Mouse (Mus musculus) left cerebral cortex, adult 2 months (tissue): Measurements from ENCODE around the gene Ptprf. TPM values are rescaled to one million over a fixed set of nuclear protein-coding genes. Genes with fewer than 3 reads are reported as not detected.

ENCODE experiments used
- DNase-seq, 2 experiments: peaks; one replicate each; pipeline ENCODE4 v3.0.0; 2021 to 2022; ENCODE audit warnings: low spot score in 2 of 2, mixed read lengths in 1 of 2; ENCODE audit errors: extremely low spot score in 1 of 2
- H3K27ac ChIP-seq: fragments of 200-600 bp; 2 replicates; pipeline ENCODE4 v1.8.1; 2022
- H3K4me3 ChIP-seq: fragments of 200-600 bp; 2 replicates; pipeline ENCODE4 v1.8.1; 2022
- CTCF ChIP-seq: fragments of 200-600 bp; IDR thresholded peaks from 2 replicates; pipeline ENCODE4 v1.8.1; 2022; ENCODE audit warnings: antibody characterized with exemption, mild to moderate bottlenecking, moderate library complexity
- intact Hi-C: fragments of 180-260 bp; cut with DNase I; formaldehyde crosslinking; loops from one replicate; pipeline ENCODE4 v1.15.1; 2025
- total RNA-seq, 2 experiments: library from RNA; stranded (reverse); gene quantifications; 2 replicates each; pipeline ENCODE4 v1.2.3; 2021

The Ptprf gene
- total RNA-seq, 2 experiments from 2014 or later = 118 to 119 TPM

DNA sequence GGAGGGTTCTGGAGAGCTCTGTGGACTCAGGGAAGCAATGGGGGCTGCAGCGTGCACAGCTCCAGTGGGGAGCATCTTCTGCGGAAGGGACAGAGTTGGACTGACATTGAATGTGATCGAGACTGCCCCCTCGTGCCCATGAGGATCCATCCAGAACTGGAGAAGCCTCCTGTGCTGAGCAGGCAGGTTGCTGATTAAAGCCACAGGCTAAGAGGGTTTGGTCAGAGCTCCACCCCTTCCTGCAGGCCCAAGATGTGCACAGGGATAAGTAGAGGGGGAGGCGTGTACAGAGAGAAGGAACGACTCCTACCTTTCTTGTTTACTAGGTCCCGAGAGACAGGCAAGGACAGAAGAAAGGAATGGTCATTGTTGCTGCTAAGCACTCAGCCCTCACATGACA is 69.9 kb downstream of the Ptprf start:
- Histone ChIP-seq H3K27ac (no peak overlapping the region), H3K4me3 (no peak overlapping the region)
- no peak for DNase-seq
- intact Hi-C loops = no loop called here
- TF ChIP-seq CTCF = no peak

DNA sequence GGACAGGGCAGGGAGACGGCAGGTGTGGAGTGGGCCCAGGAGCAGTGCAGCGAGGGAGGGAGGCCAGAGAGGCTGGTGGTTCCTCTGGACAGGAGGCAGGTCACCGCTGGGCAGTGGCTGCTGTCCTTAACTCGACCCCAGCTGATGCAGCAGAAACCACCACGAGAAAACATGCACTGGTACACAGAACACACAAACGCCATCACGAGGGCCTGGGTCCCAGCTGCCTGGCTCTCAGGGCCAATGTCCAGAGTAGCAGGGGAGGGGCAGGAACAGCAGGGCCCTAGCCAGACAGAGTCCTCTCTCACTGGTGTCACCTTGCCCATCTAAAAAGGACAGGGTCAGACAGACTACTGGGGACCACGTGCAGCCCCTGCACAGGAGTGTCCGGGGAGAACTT is 70.4 kb downstream of the Ptprf start:
- no peak for DNase-seq
- Histone ChIP-seq H3K4me3 (no peak overlapping the region), H3K27ac (no peak overlapping the region)
- TF ChIP-seq CTCF = no peak
- intact Hi-C loops = no loop called here

DNA sequence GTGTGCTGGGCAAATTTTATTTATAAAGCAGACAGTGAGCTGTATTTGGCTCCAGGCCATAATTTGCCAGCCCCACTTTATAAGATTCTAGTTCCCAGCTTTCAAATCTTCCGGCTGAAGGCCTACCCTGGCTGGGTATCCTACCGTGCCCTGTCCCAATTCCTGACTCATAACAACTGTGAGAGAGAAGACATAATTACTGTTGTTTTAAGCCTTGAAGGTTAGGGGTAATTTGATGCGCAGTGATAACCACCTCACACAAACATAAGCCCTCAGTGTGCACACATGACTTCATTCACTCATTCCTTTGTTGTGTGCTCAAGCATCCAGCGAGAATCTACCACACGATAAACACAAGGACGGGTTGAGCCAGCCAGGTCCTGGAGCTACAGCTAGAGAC is 71.7 kb downstream of the Ptprf start:
- intact Hi-C loops = no loop called here
- Histone ChIP-seq H3K4me3 (no peak overlapping the region), H3K27ac (no peak overlapping the region)
- TF ChIP-seq CTCF = no peak
- no peak for DNase-seq

DNA sequence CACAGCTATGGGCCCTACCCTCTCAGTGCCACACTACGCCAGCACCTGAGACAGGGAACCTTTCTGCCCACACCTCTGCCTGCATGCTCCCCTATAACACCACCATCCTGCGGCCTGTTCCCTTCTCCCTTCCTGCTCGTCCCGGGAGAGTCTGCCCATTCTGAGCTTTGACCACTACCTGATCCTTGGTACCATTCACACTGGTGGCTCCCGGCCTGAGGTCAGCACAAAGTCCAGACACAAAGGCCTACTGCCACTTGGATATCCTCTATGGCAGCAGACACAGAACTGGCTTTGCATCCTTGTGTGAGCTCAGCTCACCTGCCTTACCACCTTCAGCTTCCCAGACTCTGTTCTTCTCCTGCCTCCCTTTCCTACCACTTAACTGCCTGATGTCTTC is 72.7 kb downstream of the Ptprf start:
- no peak for TF ChIP-seq CTCF
- no peak overlapping the region for H3K27ac ChIP-seq
- intact Hi-C loops = no loop called here
- no peak for DNase-seq
- no peak overlapping the region for H3K4me3 ChIP-seq

DNA sequence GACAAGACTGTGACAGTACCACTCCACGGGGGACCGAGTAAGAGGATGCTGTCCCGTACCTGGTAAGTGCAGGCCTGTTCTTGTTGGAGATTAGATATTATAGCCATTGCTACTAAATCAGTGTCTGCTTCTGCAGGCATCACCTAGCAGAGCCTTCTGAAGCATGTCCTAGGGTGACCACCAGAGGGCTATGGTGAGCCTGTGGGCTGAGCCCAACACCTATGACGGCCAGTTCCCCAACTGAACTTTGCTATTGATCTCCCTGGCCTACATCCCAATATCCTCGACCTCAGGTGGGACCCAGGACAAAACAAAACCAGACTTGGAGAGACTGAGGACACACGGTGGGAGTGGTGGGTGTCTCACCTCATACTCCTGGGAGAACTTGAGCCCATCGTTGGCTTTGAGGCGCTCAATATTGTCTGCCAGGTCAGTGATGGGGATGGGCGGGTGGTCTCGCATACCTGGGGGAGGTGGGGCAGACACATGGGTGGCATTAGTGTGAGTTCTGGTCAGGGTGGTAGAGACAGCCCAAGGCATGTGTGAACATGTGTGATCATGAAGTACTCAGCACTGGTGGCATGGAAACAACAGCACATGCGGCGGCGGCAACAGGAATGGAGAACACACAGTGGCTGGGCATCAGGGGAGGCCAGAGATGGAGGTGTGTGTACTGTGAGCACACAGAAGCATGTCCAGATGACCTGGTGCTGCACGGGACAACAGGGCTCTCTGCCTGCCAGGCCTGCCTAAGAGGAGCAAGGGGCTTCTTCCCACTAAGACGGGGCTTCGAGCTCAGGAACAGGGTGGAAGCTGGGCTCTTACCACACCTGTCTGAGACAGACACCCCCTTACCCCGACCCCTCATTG is 74.2 kb downstream of the Ptprf start:
- intact Hi-C loops = loop anchor here (1.0 kb wide), 2 partner anchors 73 to 76 kb away; no protein-coding TSS in a partner anchor
- Histone ChIP-seq H3K4me3 (no peak overlapping the region), H3K27ac (no peak overlapping the region)
- TF ChIP-seq CTCF = peak; percentile 89
- peak; percentile 61 to 68 for DNase-seq

DNA sequence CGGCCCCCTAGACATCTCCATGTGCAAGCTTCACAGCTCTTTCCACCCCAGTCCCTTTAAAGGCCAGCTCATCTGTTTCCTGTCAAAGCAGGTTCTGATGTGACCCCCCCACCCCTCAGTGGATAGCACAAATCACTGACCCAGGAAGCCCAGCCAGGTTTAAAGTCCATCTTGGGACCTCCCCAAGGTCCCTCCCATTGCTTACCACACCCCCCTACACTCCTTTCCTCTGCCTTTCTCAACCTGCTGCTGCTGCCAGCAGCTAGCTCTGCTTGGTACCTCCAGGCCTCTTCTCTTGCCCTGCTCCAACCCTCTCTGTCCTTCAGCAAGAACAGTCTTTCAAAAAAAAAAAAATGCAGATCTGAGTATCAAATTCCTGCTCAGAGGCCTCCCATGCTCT is 76.3 kb downstream of the Ptprf start:
- intact Hi-C loops = no loop called here
- Histone ChIP-seq H3K4me3 (no peak overlapping the region), H3K27ac (no peak overlapping the region)
- TF ChIP-seq CTCF = no peak
- no peak for DNase-seq

DNA sequence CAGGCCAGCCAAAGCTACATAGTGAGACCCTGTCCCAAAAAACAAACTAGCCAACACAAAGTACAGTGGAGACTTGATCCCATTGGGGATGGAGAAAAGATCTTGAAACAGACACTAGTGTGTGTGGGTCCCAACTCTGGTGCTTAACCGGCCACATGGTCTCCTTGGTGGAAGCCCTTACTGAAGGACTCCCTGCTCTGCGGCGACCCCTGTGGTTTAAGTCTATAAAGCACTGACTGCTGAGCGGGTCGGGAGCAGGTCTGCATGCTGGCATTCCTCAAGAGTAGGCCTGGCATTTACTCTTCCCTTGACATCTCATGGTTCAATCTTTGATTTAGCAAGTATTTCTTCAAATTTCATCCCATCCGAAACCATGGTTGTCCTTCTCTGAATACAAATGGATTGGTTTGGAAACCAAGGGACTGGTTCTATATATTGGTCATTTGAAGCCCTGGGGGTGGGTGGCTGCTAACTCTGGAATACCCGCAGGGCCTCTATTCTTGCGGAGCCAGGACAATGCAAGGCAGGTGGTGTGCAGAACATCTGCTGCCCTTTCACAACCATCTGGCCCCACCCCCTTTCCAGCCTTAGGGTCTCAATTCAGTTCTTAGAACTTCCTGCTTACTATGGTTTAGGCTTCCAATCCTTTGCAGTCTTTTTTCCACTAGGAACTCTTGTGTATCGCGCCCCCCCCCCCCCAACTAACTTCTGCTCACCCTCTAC is 84.1 kb downstream of the Ptprf start:
- H3K4me3 ChIP-seq = no peak overlapping the region
- DNase-seq = no peak
- TF ChIP-seq CTCF = no peak; the same call in 1 of the 2 replicates
- intact Hi-C loops = loop anchor here (5.0 kb wide), 1 partner anchor 355 kb away; no protein-coding TSS in a partner anchor
- H3K27ac ChIP-seq = no peak overlapping the region

DNA sequence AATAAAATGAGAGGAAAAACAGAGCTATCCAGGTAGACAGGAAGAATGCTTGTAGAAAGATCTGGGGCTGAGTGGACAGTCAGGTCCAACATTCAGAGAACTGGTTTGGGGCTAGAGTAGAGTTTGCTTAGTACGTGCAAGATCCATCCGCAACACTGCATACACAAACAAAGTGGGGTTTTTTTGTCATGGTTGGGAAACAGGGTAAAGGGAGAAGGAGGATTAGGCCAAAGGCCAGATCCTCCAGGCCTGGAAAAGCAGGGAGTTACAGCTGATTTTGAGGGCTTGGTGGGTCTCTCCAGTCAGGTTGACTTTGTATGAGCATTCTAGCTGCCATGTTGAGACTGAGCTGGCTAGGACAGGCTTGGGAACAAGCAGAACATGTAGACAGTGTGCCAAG is 85.3 kb downstream of the Ptprf start:
- Histone ChIP-seq H3K27ac (no peak overlapping the region), H3K4me3 (no peak overlapping the region)
- intact Hi-C loops = loop anchor here (5.0 kb wide), 1 partner anchor 356 kb away; no protein-coding TSS in a partner anchor
- DNase-seq = no peak
- no peak for TF ChIP-seq CTCF

DNA sequence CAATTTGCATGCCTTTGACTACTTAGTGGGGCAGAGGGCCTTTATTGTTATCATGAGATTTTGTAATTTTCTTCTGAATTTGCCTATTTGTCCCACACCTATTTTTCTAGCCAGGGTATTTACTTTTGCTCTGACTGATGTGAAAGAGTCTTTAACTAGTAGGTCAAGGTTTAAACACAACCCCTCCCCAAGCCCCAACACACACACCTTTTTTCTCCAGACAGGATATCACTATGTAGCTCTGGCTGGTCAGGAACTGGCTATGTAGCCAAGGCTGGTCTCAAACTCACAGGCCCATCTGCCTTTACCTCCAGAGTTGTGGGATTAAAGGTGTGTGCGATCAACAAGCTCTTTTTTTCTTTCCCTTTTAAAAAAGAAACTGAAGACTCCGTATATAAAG is 92.1 kb downstream of the Ptprf start:
- intact Hi-C loops = no loop called here
- no peak overlapping the region for H3K4me3 ChIP-seq
- no peak for TF ChIP-seq CTCF
- no peak for DNase-seq
- H3K27ac ChIP-seq = no peak overlapping the region

DNA sequence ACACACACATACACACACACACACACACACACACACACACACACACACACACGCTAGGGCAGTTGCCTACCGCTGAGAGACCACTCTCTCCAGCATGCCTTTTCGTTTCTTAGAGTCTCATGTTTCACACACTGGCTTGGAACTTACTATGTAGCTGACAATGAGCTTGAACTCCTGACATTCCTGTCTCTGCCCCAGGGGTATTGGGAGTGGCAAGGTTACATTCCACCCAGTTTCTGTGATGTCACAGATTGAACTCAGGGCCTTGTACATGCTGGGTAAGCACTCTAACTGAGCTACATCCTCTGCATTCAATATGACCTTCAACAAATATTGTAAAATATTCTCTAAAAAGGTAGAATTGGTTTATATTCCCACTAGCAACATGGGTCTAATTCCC is 92.6 kb downstream of the Ptprf start:
- no peak for TF ChIP-seq CTCF
- no peak overlapping the region for H3K4me3 ChIP-seq
- intact Hi-C loops = no loop called here
- no peak overlapping the region for H3K27ac ChIP-seq
- DNase-seq = no peak

DNA sequence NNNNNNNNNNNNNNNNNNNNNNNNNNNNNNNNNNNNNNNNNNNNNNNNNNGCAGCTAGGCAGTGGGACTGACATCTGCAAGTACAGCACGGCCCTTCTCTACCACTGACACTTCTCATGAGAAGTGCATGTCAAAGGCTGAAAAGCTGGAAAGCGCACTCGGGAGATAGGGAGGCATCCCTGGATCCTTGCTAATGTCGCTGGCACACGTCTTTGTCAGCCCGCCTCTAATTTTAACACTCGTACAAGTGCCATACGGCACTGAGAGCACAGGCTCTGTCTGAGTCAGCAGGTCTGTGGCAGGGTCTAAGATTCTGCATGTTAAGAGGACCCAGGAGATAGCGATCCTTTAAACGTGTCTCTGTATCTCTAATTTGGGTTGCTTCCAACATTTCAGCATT is 95.0 kb downstream of the Ptprf start:
- DNase-seq = no peak
- H3K27ac ChIP-seq = no peak overlapping the region
- TF ChIP-seq CTCF = no peak
- intact Hi-C loops = no loop called here
- no peak overlapping the region for H3K4me3 ChIP-seq

DNA sequence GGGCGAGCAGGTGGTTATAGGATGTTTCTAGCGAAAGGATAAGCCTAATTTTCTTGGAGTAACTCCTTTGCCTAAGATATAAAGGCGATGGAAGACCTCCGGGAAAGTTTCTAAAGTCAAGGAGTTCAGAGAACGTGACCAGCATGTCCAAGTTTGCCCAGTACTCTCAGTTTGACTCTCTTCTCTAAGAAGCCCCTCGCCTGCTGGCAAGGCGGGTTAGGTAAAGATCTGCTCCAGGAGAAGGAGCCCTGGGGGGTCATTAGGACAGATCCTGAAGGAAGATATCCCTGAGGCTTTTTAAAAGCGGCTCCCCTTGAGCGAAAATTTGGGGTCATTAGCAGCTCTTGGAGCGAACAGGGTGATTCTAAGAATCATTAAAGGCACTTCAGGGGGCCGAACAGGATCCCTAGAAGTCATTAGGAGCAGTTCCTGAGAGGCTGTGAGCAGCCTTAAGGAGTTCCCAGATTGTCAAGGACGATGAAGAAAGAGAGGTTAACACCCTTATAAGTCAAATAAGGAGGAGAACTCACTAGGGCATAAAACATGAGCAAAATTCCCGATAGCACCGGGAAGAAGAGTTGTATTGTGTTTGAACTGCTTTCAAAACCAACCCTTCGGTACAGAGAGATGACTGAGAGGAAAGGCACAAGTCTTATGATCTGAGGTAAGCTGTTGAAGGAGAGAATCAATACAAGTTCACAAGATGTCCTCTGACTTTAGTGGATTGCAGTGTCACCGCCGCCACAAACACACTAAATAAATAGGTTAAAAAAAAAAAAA is 110.7 kb downstream of the Ptprf start:
- DNase-seq = no peak
- Histone ChIP-seq H3K27ac (peak overlapping the region; percentile 53), H3K4me3 (peak overlapping the region; percentile 80)
- intact Hi-C loops = no loop called here
- TF ChIP-seq CTCF = no peak
